Mouse (Mus musculus): ENCODE measurements at regions not wholly inside any gene's neighbourhood (a gene's known extent, or its start where the extent isn't known, plus 50 kb on each side); places are given as distances from the start of the nearest gene placed in this dataset.

DNA sequence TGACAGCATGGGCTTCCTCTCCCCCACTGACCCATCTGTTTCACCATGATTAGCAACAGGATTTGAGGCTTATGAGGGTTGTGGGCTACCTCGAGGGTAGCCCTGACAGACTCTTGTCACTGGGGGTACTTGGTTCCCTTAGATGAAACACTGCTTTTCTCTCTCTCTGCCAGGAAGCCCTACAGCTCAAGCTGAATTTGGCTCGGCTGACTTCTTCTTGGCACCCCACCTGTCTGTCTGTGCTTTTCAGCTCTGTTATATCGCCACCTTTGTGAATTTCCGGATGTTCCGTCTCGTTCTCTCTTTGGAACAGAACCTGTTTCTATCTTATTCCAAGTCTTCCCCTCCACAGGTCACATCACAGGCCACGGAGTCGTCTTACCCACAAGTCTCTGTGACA, 330.0 kb downstream of the 1500009L16Rik start:
- DNase-seq, result no peak

DNA sequence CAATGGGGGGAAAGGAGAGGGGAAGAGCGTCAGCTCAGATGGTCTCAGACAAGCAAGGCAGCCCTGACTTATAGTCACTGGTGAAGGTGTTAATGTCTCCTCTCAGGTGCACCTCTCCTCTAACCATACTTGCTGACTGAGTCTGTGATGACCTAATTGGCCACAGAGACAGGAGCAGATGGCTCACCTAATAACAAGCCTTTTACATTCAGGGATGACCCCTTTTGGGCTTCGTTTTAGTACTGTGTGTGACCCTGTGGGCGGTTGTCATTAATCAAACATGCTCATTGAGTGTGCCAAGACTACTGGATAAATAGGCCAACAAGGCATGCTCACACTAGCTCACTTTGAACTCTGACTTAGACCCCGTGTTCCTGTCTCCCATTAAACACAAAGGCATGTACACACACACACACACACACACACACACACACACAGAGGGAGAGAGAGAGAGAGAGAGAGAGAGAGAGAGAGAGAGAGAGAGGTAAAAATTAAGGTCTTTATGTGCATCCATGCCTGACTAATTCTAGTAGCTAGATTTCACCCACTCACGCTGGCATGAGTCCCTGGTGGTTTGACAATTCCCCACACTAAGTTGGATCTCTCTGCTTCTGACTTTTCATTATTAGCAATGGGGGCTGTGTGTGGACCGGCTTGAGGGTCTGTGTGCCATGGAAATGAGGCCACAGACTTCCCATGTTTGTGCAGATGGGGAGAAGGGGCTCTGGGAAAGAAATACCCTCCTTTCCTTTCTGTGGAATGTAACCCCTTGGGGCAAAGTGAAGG, 332.1 kb downstream of the 1500009L16Rik start:
- no peak for DNase-seq

DNA sequence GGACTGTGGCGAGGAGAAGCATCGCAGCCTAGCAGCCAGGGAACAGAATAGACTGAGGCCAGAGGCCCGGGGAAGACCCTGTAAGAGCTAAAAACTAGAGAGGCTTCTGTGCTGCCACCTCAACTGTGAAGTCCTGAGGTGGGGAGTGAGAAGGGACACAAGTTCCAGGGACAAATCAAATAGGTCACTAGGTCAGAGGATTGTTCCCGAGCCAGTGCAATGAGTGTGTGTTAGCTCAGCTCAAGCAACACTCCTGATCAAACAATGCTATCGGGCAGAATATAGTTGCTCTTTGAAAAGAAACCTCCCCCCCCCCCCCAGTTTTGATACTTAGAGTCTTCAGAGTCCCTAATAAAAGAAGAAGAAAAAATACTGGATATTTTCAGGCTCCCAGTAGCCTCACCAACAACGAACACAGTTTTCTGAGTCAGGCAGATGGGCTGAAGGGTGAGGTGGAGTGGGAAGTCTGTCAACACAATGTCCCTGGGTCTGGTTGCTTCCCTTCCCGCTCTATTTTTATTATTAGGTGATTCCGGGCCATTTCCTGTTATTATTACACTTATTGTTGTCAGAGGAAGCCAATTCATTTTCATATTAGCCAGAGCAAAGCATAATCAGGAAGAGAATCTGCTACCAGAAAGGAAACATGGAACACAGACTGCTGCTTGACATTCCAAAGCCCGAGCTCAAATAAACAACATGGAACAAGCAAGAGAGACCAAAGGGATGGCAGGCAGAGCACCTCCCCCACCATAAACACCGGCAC, 332.9 kb downstream of the 1500009L16Rik start:
- DNase-seq, result no peak

DNA sequence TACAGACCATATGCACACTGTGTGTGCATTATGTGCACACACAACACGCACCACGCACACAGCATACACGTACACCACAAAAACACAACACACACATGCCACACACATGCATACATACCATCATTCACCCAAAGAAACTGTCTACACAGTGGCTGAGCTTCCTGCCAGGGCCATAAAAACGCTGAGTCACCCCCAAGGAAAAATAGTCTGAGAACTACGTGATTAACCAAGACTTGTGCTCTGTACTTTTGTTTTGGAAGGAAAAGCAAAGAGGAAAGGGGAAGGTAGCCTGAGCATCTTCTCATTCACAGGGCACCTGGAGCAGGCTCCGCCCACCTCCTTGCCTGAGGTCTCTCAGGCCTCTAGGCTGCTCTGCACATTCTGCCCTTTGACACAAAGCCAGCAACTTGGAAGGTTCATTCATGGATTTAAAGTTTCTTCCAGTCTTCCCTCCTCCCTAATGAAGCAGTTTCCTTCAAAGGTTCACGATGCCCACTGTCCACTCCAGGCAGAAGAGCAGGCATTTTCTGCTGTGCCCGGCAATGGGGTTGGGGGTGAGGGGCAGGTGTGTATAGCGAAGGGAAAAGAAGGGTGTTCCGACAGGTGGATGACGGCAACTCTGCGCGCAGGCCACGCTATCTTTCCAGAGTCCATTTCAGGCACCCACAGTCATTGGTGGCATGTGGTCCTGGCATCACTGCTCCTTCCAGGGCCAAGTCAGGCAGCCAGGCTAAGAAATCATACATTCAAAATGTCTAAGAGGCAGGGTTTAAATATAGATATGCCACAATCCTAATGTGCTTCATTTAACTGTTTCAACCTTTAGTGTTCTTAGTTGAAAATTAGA, 333.9 kb downstream of the 1500009L16Rik start:
- no peak for DNase-seq

DNA sequence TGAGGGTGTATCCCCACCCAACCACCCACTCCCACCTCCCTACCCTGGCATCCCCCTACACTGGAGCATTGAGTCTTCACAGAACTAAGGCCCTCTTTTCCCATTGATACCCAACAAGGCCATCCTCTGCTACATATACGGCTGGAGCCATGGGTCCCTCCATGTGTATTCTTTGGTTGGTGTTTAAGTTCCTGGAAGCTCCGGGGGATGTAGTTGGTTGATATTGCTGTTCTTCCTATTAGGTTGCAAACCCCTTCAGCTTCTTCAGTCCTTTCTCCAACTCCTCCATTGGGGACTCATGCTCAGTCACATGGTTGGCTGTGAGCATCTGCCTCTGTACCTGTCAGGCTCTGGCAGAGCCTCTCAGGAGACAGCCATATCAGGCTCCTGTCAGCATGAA, 335.6 kb downstream of the 1500009L16Rik start:
- DNase-seq, result no peak

DNA sequence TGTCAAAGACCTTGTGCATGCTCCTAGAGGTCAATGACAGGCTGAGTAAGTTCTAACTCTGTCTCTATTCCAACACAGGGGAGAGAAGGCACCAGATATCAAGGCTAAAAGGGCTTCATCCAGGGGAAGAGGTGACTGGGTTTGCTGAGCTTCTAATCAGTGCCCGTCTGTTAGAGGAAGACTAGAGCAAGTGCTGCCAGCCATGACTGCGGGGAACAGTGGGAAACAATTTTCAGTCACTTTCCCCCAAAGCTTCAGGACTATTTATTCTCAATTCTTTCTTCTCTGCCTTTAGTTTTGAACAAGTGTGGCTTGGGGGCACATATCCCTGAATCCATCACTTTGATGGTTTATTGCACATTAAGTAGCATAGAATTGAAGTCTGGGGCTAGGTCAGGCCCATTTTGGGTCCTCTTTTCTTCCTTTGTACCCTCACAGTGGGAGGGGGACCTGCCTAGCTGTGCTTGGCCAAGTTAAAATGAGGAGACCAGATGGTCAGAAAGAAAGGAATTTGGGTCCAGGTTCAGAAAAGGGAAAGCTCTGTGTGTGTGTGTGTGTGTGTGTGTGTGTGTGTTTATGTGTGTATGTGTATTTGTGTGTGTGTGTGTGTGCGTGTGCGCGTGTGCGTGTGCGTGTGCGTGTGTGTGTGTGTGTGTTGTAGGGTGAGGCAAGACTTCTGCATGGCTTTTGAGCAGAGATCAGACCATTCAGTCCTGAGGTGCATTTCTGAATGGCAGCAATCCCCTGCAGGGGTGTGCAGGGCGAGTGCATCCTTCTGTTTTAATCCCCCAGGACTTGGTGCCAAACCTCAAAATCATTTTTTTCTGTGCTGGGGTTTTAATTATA, 337.2 kb downstream of the 1500009L16Rik start:
- DNase-seq, result no peak

DNA sequence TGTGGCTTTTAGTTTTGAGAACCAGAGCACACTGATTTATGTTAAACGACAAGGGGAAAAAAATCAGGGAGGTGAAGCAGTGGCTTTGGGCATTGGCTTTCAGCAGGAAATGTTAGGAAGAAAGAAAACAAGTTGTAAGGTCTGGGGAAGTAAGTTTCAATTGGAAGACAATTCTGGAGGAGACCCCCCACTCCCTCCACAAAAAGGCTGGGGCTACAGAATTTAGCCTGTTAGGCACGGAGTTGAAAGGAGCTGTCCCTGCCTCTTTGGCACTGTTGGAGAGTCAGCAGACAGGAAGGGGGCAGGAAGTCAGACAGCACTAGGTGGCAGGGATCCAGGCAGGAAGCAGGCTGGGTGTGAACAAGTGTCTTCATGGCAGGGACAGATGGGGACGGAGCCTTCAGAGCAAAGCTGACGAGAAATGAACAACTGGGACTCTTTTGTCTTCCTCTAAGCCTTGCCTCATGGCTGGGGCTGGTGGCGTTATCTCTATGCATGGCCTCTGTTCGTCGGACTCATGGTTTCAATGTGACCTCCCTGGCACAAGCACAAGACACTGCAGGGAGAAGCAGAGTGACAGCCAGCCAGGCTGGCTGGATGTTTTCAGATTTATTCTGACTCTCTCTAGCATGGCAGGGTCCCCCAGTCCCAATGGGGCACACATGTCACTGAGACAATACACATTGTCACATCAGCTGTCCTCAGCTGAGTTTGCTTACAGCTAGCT, 338.0 kb downstream of the 1500009L16Rik start:
- no peak for DNase-seq

DNA sequence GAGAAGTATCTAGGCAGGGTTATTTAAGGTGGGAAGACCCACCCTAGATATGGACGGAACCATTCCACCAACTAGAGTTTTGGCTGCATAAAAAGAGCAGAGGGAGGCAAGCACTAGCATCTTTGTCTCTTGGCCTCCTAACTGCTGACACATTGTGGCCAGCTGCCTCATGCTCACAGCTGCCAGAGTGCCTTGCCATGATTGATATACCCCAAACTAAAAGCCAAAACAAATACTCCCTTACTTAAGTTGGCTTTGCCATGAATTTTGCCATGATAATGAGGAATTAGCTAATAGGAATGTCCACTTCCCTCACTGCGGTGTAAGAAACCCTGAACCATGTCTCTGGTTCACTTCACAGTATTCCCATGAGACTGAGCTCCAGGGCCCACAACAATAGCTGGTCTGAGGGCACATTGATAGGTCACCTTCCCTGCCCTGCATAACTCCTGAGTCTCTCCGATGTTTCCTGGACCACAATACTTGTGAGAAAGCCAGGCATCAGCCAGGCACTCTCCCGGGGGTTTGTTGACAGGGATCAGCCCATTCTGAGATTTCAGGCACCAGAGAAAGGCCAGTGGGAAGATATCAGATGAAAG, 344.5 kb downstream of the 1500009L16Rik start:
- no peak for DNase-seq

DNA sequence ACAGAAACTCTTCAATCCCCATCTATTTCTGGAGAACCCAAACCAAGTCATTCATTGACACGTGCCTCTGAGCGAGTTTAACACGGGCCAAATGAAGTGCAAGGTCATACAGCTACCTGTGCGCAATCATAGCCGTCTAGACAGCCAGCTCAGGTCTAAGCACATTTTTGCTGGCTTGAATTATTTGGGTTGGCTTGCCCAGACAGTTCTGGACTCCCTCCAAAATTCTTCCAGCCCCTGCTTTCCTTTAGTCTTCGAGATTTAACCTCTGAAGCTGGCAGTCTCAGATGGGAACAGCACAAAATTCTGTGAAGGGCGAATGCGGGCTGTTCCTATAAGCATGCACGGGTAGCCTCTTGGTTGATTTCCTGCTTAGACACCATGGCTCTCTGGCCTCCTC, 347.1 kb downstream of the 1500009L16Rik start:
- DNase-seq, result no peak

DNA sequence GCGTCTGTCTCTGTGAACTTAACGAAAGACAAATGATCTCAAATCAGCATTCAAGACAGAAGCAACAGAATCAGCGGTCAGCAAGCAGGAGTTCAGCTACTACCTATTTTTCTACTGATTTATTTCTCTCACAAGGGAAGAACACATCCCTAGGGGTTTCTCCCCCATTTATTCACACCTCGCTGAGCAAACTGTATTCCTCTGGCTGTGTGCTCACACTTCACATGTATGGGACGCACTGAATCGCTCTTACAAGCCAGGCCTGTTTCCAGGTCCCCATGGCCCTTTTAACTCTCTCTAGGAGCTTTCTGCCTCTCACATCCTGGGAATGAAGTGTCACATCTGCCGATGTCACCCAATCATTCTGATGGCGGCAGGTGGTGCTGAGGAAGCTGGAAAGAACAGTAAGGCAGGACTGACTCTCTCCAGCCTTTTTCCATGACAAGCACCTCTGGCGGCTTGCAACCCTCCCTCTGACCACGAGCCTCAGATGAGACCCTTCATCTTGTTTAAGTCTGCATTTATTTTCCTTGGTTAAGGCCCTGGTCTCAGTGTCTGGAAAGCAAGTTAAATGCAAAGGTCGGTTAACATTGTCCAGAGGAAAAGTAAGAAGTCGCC, 350.3 kb downstream of the 1500009L16Rik start:
- no peak for DNase-seq

DNA sequence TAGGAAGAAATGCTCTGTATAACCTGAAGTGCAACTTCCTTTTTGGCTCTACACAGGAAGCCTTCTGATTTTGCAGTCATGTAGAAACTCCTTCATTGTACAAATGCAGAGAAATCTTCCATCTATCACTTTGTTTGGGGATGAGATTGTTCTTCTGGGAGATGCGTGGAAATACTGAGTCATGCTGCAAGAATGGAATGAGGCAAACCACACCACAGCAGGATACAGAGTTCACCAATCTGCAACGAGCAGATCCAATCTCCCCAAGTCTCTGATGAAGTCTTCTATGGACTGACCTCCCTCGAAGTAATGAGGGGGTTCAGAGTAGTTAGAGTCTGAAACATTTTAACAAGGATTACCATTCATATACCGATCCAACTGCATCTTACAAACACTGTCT, 352.9 kb downstream of the 1500009L16Rik start:
- no peak for DNase-seq

DNA sequence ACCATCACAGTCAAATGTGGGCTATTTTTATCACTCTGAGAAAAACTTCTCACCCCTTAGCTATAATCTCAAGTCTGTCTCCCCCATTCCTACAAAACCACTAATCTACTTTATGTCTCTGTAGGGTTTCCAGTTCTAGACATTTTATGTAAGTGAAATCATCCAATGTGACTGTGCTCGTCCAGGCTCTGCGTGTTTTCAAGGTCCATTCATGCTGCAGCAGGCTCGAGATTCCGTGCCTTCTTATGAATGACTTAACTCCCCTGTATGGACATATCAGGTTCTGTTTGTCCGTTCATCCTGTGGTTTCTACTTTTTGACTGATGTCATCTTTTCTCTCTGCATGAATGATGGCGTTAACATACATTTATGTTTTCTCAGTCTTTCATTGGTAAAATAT, 357.6 kb downstream of the 1500009L16Rik start:
- no peak for DNase-seq

DNA sequence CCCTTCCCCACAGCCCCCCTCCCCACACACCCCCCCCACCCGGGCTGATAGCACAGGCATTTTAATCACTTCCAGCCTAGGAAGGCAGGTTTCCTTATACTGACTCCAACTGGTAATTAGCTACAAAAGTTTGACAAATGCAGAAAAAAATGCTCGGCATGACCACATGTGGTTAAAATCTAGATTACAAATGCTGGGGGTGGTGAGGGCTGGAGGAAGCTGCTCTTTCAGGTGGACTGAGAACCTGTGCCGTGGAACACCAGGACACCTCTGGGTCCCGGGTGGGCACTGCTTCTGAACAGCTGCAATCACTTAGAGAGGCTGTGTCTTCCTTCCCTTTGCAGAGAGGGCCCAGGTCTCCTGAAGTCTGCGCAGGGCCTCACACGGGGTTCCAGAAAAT, 358.7 kb downstream of the Nuak1 start:
- no peak for DNase-seq

DNA sequence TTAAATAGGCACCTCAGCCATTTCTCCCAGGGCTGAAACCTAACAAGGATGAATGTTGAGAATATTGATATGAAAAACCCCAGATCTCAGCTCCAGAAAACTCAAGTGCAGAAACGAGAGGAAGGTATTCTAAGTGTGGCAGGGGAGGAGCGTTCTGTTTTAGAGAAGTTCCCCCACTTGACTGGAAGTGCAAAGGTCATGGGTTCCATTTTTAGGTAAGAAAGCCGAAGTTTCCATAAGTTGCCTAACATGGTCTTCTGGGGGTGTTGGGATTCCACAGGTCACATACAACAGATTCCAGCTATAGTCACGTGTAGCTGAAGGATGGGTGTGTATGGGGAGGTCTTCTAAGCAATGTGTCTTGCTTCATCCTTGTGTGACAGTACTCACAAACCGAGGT, 352.9 kb downstream of the Nuak1 start:
- DNase-seq, result peak in 1 of 2 experiments; percentile 5

DNA sequence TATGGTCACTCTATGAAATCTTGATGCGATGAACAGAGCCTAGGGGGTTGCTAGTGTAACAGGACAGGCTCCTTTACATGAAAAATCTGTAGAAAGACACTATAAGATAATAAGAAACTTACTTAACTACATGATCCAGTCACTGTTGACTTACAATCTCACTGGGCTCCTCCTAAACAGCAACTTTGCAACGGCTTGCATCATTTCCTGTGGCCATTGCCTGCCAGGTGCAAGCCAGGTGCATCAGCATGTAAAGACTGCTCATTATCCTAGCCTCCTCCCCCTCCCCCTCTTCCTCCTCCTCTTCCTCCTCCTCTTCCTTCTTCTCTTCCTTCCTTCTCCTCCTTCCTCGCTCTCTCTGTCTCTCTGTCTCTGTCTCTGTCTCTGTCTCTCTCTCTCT, 352.5 kb downstream of the Nuak1 start:
- no peak for DNase-seq

DNA sequence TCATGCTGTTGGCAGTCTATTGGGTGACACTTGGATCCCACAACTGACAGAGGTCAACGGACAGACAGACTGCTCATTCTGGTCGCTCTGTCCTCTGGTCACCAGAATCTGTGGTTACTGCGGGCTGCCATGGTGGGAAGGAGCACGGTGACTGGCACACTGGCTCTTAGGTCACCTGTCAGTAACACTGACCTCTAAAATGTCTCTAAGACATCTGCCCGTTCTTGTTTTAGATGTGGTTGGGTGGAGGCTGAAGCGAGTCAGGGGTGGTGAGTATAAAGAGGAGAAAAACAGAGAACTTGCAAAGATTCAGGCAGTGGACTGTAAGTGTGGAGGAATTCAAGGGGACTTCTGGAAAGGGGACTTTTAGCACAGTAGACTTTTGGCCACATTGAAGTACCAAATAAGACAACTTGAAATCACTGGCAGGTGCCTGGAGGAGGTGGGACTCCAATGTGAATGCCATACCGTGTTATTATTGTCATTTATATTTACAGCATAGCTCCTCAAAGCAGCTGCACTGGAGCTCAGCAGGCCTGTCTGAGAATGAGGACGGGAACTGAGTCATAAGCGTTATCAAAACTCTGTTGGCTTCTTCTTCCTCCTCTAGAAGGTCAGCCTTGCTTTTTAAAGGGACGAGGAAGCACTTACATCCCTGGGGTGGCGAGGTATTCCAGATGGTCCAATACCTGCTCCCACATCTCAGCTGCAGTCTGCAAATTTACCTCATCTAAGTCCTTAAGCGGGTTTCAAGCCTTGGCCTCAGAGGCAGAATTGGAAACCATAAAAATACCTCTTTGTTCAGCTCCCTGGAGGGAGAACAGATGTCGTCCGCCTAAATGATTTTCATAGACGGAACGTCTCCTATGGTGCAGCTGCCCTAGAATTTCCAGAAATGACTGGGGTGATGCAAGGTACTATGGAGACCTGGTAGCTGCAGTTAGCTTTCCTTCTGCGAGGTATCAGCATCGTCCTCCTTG, 351.3 kb downstream of the Nuak1 start:
- DNase-seq, result no peak

DNA sequence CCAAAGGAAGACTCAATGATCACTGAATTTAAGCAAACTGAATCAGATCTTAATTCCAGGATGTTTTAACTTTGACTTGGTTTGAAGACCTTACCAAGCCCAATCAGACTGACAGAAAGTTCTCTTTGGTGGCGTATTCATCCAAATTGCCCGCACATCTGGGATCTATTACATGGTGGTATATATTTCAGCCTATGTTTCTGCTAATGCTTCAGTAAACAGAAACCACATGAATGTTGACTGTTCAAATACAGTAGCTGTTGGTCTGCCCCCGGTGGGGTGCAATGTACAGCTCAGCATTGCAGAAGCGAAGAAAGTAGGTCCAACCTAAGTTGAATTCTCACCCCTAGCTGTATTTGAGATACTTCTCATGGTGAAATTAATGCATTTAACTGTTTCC, 346.5 kb downstream of the Nuak1 start:
- no peak for DNase-seq

DNA sequence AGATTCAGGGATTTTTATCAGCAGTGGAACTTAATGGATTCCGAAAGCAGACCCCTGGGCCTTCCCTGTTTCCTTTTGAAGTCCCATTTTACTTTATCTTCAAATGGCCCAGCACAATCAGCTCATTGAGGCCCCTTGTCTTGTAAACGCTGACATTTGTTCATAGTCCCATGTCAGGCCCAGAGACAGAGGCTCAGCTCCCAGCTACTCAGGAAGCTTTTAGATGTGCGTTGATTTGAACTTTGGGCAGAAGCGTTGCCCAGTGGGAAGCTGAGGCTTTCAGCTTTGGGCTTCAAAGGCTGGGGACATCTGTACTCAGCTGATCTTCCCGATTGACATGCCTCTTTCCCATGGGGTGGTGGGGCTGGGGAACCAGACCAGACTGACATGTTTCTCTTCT, 343.2 kb downstream of the Nuak1 start:
- DNase-seq, result no peak

DNA sequence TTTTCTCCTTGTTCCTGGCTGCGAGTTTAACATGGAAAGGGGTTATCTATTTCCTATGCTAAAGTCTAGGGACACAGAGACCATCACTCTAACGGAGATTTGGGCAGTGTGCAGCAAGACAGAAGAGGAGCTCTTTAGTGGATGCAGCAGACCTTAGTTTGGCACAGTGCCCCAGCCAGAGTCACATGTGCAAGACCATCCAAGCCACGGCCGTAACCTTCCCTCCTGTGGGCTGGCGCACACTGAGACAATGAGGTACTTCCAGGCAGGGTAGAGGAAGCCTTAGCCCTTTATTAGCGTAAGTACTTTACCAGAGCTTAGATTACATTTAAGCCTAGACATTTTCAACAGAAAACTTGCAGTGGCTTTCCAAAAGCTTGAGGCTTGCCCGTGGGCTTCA, 336.4 kb downstream of the Nuak1 start:
- no peak for DNase-seq

DNA sequence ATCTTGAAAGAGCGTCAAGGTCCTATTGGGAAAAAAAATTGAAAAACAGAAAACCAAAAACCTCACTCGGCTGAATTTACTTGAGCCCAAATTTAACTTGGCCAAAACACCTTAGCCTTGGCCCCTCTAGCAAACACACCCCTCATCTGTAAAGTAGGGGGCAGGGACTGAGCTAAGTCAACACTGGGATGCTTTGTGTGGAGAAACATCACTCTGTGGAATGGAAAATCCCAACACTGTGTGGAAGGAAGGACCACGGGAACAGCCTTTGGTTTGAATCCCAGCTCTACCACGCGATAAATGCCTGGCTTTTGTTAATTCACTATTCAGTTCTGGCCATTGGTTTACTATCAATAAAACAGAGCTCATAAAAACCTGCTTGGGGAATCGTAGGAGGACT, 335.8 kb downstream of the Nuak1 start:
- no peak for DNase-seq
